Mouse (Mus musculus) liver, adult 2 months (tissue): Measurements from ENCODE around the gene Proser2.

ENCODE experiments used
- CTCF ChIP-seq: fragments of 200-500 bp; IDR thresholded peaks from 2 replicates; pipeline ENCODE4 v1.5.1; 2011; ENCODE audit warnings: low read depth, low read length, control low read depth
- POLR2A ChIP-seq: fragments of 200-500 bp; IDR thresholded peaks from 2 replicates; pipeline ENCODE4 v1.6.1; 2011; ENCODE audit warnings: low read length, control low read depth; ENCODE audit not compliant: insufficient read depth; ENCODE audit errors: extremely low read depth

- TF ChIP-seq CTCF = no peak
- TF ChIP-seq POLR2A = no peak
Observed at GRCm38 (mm10) chr2:6157635-6158034, 27.6 kb upstream of the Proser2 start.
